10 mouse cellular contexts compared by ENCODE assay signal in the genomic region with DNA sequence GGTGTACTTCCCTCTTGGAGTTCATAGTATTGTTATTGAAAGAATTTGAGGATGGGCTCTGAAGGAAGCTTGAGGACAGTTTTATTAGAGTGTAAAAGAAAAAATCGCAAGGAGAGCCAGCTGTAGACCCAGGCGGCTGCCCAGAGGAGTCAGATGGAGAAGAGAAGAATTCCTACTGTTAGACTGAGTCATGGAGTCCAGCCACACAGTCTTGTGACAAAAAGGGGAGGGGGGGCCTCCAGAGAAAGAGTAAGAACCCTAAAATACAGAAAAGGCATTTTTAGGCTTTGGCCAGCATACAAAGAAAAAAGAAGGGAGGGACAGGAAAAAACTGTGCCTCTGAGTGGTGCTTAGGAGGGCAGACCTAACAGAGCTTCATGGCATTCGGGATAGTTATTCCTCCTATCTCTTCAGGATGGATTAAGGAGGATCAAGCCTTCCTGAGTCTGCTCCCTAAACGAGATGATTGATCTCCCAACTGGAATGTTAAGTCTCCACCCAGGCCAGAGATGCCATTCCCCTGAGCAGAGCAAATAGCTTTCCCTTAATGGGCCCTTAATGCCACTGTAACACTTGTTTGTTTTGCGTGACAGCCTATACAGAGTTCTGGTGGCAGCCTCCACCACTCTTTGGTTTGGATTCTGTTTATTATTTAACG. TPM values are rescaled to one million over a fixed set of nuclear protein-coding genes. Genes with fewer than 3 reads are reported as not detected.
DNase-seq lines count a peak whose midpoint lies in the region; ATAC-seq lines count a peak whose summit lies in the region.
"Had no signal": no experiment of that assay in that cellular context is flagged by ENCODE, and none has a peak within 500 bp of the region (broad histone marks: within the 10 kb centered on the region; RNA-seq: fewer than 3 reads in every experiment).

No protein-coding gene starts in this region.

- H3K4me2 ChIP-seq in heart, embryonic 12.5 days: no peak overlapping the region
- H3K4me2 ChIP-seq in intestine, embryonic 15.5 days (replicated peaks): no peak overlapping the region
- H3K4me2 ChIP-seq in lung, embryonic 15.5 days: no peak overlapping the region

- ATAC-seq in heart, embryonic 12.5 days (ENCODE audit: insufficient number of reproducible peaks, low FRiP score): no peak
- peak; percentile 41 for ATAC-seq in intestine, embryonic 15.5 days
- ATAC-seq in lung, embryonic 15.5 days (ENCODE audit: borderline replicate concordance, extremely low read depth, low FRiP score, low TSS enrichment): peak; percentile 23; the same call in 1 of the 2 replicates
- no peak for ATAC-seq in erythroblast, adult 5-6 weeks (replicated peaks; ENCODE audit: low FRiP score, poor library complexity, severe bottlenecking)
- ATAC-seq: forebrain, embryonic 16.5 days had no signal

- peak overlapping the region; percentile 64 for H3K27ac ChIP-seq in heart, embryonic 12.5 days (ENCODE audit: poor library complexity, severe bottlenecking)
- no peak overlapping the region for H3K27ac ChIP-seq in intestine, embryonic 15.5 days
- peak overlapping the region; percentile 9; the same call in 1 of the 2 replicates for H3K27ac ChIP-seq in lung, embryonic 15.5 days
- H3K27ac ChIP-seq: liver, embryonic 14.5 days had no signal

- no peak for DNase-seq in heart, postnatal 4 days
- DNase-seq in 3T3-L1 (ENCODE audit: low read depth, low spot score): peak; percentile 61
- DNase-seq in thymus, adult 18-20 months: no peak
- DNase-seq in gastrocnemius, adult 8-10 months (ENCODE audit: low spot score in 2 of 2): no peak

- peaks cover 21% of the 10 kb centered on the region for H3K4me1 ChIP-seq in heart, embryonic 12.5 days (replicated peaks)
- peaks cover 8% of the 10 kb centered on the region; the same call in 1 of the 2 replicates for H3K4me1 ChIP-seq in intestine, embryonic 15.5 days (replicated peaks)
- peaks cover 21% of the 10 kb centered on the region; the same call in 1 of the 2 replicates for H3K4me1 ChIP-seq in lung, embryonic 15.5 days

- H3K4me3 ChIP-seq in heart, embryonic 12.5 days: no peak overlapping the region
- no peak overlapping the region for H3K4me3 ChIP-seq in intestine, embryonic 15.5 days (replicated peaks)
- H3K4me3 ChIP-seq in lung, embryonic 15.5 days: no peak overlapping the region

- no peaks in the 10 kb centered on the region for H3K9me3 ChIP-seq in heart, embryonic 12.5 days (replicated peaks)
- no peaks in the 10 kb centered on the region for H3K9me3 ChIP-seq in intestine, embryonic 15.5 days
- no peaks in the 10 kb centered on the region for H3K9me3 ChIP-seq in lung, embryonic 15.5 days

- H3K36me3 ChIP-seq in heart, embryonic 12.5 days: no peaks in the 10 kb centered on the region
- no peaks in the 10 kb centered on the region for H3K36me3 ChIP-seq in intestine, embryonic 15.5 days
- H3K36me3 ChIP-seq in lung, embryonic 15.5 days: no peaks in the 10 kb centered on the region

- WGBS in heart, embryonic 12.5 days: 23% methylated on average over 6 of the region's 6 CpGs
- 19% methylated on average over 6 of the region's 6 CpGs for WGBS in intestine, embryonic 15.5 days
- WGBS in lung, embryonic 15.5 days: 31% methylated on average over 6 of the region's 6 CpGs

- H3K27me3 ChIP-seq in heart, embryonic 12.5 days (replicated peaks): no peaks in the 10 kb centered on the region
- no peaks in the 10 kb centered on the region for H3K27me3 ChIP-seq in intestine, embryonic 15.5 days (replicated peaks)
- no peaks in the 10 kb centered on the region for H3K27me3 ChIP-seq in lung, embryonic 15.5 days

- H3K9ac ChIP-seq in heart, embryonic 12.5 days: no peak overlapping the region
- H3K9ac ChIP-seq in intestine, embryonic 15.5 days: no peak overlapping the region
- no peak overlapping the region for H3K9ac ChIP-seq in lung, embryonic 15.5 days
- H3K9ac ChIP-seq: liver, embryonic 14.5 days had no signal

RNA-seq across cellular contexts. Expression of a gene that starts 5.5 kb away (rescaled TPM):
- 11.3 and 14.8 TPM in 2 replicates for polyA plus RNA-seq in heart, embryonic 12.5 days (2016; fragmentation: Nextera tagmentation; extraction: Ambion mirVana)
- 10 to 100 TPM; 22.8 to 24.7 TPM for total RNA-seq in heart, postnatal 4 days (2021)
- polyA plus RNA-seq in intestine, embryonic 15.5 days (2015; fragmentation: Nextera tagmentation; extraction: Ambion mirVana): 21.1 and 22.4 TPM in 2 replicates
- 23.0 and 23.8 TPM in 2 replicates for polyA plus RNA-seq in lung, embryonic 15.5 days (2015; fragmentation: Nextera tagmentation; extraction: Ambion mirVana)
- not detected in 2 replicates for total RNA-seq in erythroblast, adult 5-6 weeks (2015; ENCODE audit: low replicate concordance)
- total RNA-seq in erythroblast, adult 5-6 weeks (2017; ENCODE audit: low replicate concordance): 0.34 and 4.2 TPM in 2 replicates
- 1 to 10 TPM; 2.1 to 3.9 (median 2.4) TPM for total RNA-seq in gastrocnemius, adult 8-10 months (2022)

RNA-seq across cellular contexts. Expression of a gene that starts 17.9 kb away (rescaled TPM):
- polyA plus RNA-seq in heart, embryonic 12.5 days (2016; fragmentation: Nextera tagmentation; extraction: Ambion mirVana): 98.5 and 107 TPM in 2 replicates
- 10 to 100 TPM; 44.4 to 44.6 TPM for total RNA-seq in heart, postnatal 4 days (2021)
- polyA plus RNA-seq in intestine, embryonic 15.5 days (2015; fragmentation: Nextera tagmentation; extraction: Ambion mirVana): 87.3 and 101 TPM in 2 replicates
- polyA plus RNA-seq in lung, embryonic 15.5 days (2015; fragmentation: Nextera tagmentation; extraction: Ambion mirVana): 92.4 and 92.7 TPM in 2 replicates
- total RNA-seq in erythroblast, adult 5-6 weeks (2015; ENCODE audit: low replicate concordance): 13.0 and 14.0 TPM in 2 replicates
- total RNA-seq in erythroblast, adult 5-6 weeks (2017; ENCODE audit: low replicate concordance): 4.4 and 10.5 TPM in 2 replicates
- total RNA-seq in gastrocnemius, adult 8-10 months (2022): 10 to 100 TPM; 37.9 to 47.5 (median 40.5) TPM

Comparison
In these comparisons a context has a peak if more than half of its experiments do, and no peak if none do; other contexts are left out.
1. ATAC-seq: peak in intestine, embryonic 15.5 days (single experiment) and lung, embryonic 15.5 days (single experiment); none in heart, embryonic 12.5 days (single experiment) and erythroblast, adult 5-6 weeks (single experiment).
2. RNA of a gene that starts 5.5 kb away (total RNA-seq): 22.8 to 24.7 TPM in heart, postnatal 4 days; 2.1 to 3.9 TPM in gastrocnemius, adult 8-10 months and 0.34 to 4.2 TPM in erythroblast, adult 5-6 weeks; every median in the first group is over 4 times any median in the second.